8 mouse cellular contexts compared by ENCODE assay signal in the genomic region with DNA sequence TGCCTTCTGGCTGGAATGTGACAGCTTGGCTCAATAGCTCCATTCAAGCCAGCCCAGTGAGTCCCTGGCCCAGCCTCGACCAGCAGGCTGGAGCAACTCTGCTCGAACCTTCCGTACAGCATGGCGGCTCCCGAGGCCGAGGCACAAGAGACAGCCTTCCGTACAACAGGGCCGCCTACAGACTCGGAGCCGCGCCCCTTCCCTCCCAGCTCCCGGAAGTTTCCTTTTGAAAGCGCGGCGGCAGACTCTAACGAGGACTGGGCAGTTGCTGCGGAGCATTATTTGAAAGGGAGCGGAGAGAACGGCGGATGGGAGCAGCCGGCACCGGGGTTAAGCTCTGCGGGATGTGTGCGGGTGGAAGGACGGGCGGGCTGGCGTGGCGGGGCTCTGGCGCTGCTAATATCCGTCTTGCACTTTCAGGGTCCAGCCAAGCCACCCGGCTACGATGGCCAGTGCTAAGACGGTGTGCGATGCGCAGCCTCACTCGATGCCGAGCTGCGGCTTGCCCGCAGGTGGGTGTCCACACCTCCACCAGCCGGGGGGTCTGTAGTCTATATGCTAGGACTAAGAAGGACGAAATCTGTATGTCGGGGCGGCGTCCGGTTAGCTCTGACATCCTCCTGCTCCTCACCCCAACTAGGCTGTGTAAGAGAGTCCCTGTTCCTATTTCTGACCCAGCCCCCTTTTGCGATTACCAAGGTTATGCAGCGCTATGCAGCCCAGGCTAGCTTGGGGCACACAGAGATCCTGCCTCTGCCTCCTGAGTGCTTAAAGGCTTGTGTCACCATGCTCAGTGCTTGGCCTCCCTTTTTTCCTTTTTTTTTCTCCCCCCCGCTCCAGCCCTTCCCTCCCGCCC. TPM values are rescaled to one million over a fixed set of nuclear protein-coding genes. Genes with fewer than 3 reads are reported as not detected.
DNase-seq lines count a peak whose midpoint lies in the region; ATAC-seq lines count a peak whose summit lies in the region.

A gene (plus strand): TSS at position 23 of the 856 bp plus-strand sequence.

- ATAC-seq in inflammation-experienced regulatory T-cells, adult 6 months: peak; percentile 100
- ATAC-seq in megakaryocyte progenitor cell, adult 5-6 weeks (replicated peaks; ENCODE audit: poor library complexity): peak; percentile 99

- intact Hi-C loops in gastrocnemius, postnatal 14 days (cut with DNase I; ENCODE audit: low total_unique reads): no loop called here
- intact Hi-C loops in left cerebral cortex, postnatal 10 days (cut with DNase I): no loop called here

- DNase-seq in adrenal gland, adult 18-20 months (ENCODE audit: low spot score in 2 of 2): peak; percentile 78 to 88
- DNase-seq in embryo, embryonic 10.5 days (ENCODE audit: low spot score): peak; percentile 98
- DNase-seq in gastrocnemius, postnatal 14 days: peak; percentile 87
- peak; percentile 86 to 91 for DNase-seq in left cerebral cortex, postnatal 10 days (ENCODE audit: extremely low spot score in 1 of 2, low spot score in 2 of 2)
- DNase-seq in right cerebral cortex, postnatal 10 days (ENCODE audit: low spot score in 2 of 2): peak; percentile 92 to 93
- DNase-seq in urinary bladder, postnatal 14 days (ENCODE audit: low spot score): peak; percentile 91

RNA-seq across cellular contexts. Expression of the gene that starts here (rescaled TPM):
- 1 to 10 TPM; 1.2 to 1.5 TPM for total RNA-seq in adrenal gland, adult 18-20 months (2021)
- total RNA-seq in gastrocnemius, postnatal 14 days (2021): 1 to 10 TPM; 3.8 to 4.1 TPM
- 10 to 100 TPM; 11.9 to 73.4 (median 13.7) TPM for polyA plus RNA-seq in inflammation-experienced regulatory T-cells, adult 6 months (2017; shearing (Covaris generic))
- 1 to 10 TPM; 3.3 to 3.5 TPM for total RNA-seq in left cerebral cortex, postnatal 10 days (2021)
- total RNA-seq in megakaryocyte progenitor cell, adult 5-6 weeks (2015): 50.8 and 55.8 TPM in 2 replicates
- 215 and 245 TPM in 2 replicates for total RNA-seq in megakaryocyte progenitor cell, adult 5-6 weeks (2017)

Comparison
In these comparisons a context has a peak if more than half of its experiments do, and no peak if none do; other contexts are left out.
1. Peak in every context shown above with its lines: DNase-seq and ATAC-seq.
2. RNA of the gene that starts here (total RNA-seq): 50.8 to 245 TPM in megakaryocyte progenitor cell, adult 5-6 weeks; 3.8 to 4.1 TPM in gastrocnemius, postnatal 14 days, 3.3 to 3.5 TPM in left cerebral cortex, postnatal 10 days and 1.2 to 1.5 TPM in adrenal gland, adult 18-20 months; every median in the first group is over 10 times any median in the second.